Mouse (Mus musculus): ENCODE results near the gene Sirt2. TPM values are rescaled to one million over a fixed set of nuclear protein-coding genes. Genes with fewer than 3 reads are reported as not detected.

Sirt2 gene
- polyA plus RNA-seq, 1 experiment, result 17.6 TPM

GRCm38 (mm10) chr7:28790066-28790806, 23.7 kb downstream of the Sirt2 start:
- peaks cover 3% of the 10 kb centered on the region for H3K27me3 ChIP-seq (ENCODE audit: control insufficient read depth)
- no peaks in the 10 kb centered on the region for H3K9me3 ChIP-seq (ENCODE audit: control insufficient read depth, low read length)
- peaks cover 13% of the 10 kb centered on the region for H3K36me3 ChIP-seq (ENCODE audit: control insufficient read depth)
- TF ChIP-seq TAL1 (IDR thresholded peaks at IDR 0.05; ENCODE audit: low read length), result no peak
- TF ChIP-seq GATA1 (IDR thresholded peaks at IDR 0.05; ENCODE audit: low read length), result no peak
- peaks cover 4% of the 10 kb centered on the region for H3K4me1 ChIP-seq (ENCODE audit: control insufficient read depth)
- H3K4me3 ChIP-seq (replicated peaks), result no peak overlapping the region

GRCm38 (mm10) chr7:28791706-28792105, 25.2 kb downstream of the Sirt2 start:
- Histone ChIP-seq H3K4me3 (replicated peaks) (no peak overlapping the region), H3K9me3 (ENCODE audit: control insufficient read depth, low read length) (no peaks in the 10 kb centered on the region), H3K36me3 (ENCODE audit: control insufficient read depth) (peaks cover 5% of the 10 kb centered on the region), H3K27me3 (ENCODE audit: control insufficient read depth) (peaks cover 8% of the 10 kb centered on the region), H3K4me1 (ENCODE audit: control insufficient read depth) (peaks cover 18% of the 10 kb centered on the region)
- TF ChIP-seq GATA1 (IDR thresholded peaks at IDR 0.05; ENCODE audit: low read length), result no peak
- no peak for TF ChIP-seq TAL1 (IDR thresholded peaks at IDR 0.05; ENCODE audit: low read length)

- H3K4me1 ChIP-seq (ENCODE audit: control insufficient read depth), result peaks cover 25% of the 10 kb centered on the region
- H3K9me3 ChIP-seq (ENCODE audit: control insufficient read depth, low read length), result no peaks in the 10 kb centered on the region
- no peak overlapping the region for H3K4me3 ChIP-seq (replicated peaks)
- peaks cover 8% of the 10 kb centered on the region for H3K27me3 ChIP-seq (ENCODE audit: control insufficient read depth)
- H3K36me3 ChIP-seq (ENCODE audit: control insufficient read depth), result peaks cover 4% of the 10 kb centered on the region
- no peak for TF ChIP-seq GATA1 (IDR thresholded peaks at IDR 0.05; ENCODE audit: low read length)
- no peak for TF ChIP-seq TAL1 (IDR thresholded peaks at IDR 0.05; ENCODE audit: low read length)
Observed at GRCm38 (mm10) chr7:28792391-28793185, 26.1 kb downstream of the Sirt2 start.

- TF ChIP-seq TAL1 (IDR thresholded peaks at IDR 0.05; ENCODE audit: low read length) (no peak), GATA1 (IDR thresholded peaks at IDR 0.05; ENCODE audit: low read length) (no peak)
- Histone ChIP-seq H3K4me3 (replicated peaks) (no peak overlapping the region), H3K27me3 (ENCODE audit: control insufficient read depth) (peaks cover 8% of the 10 kb centered on the region), H3K36me3 (ENCODE audit: control insufficient read depth) (peaks cover 5% of the 10 kb centered on the region), H3K9me3 (ENCODE audit: control insufficient read depth, low read length) (no peaks in the 10 kb centered on the region), H3K4me1 (ENCODE audit: control insufficient read depth) (peaks cover 28% of the 10 kb centered on the region)
Observed at GRCm38 (mm10) chr7:28793834-28794233, 27.3 kb downstream of the Sirt2 start.

- Histone ChIP-seq H3K4me3 (replicated peaks) (no peak overlapping the region), H3K36me3 (ENCODE audit: control insufficient read depth) (peaks cover 7% of the 10 kb centered on the region), H3K27me3 (ENCODE audit: control insufficient read depth) (peaks cover 8% of the 10 kb centered on the region), H3K4me1 (ENCODE audit: control insufficient read depth) (peaks cover 28% of the 10 kb centered on the region), H3K9me3 (ENCODE audit: control insufficient read depth, low read length) (no peaks in the 10 kb centered on the region)
- TF ChIP-seq TAL1 (IDR thresholded peaks at IDR 0.05; ENCODE audit: low read length), result no peak
- TF ChIP-seq GATA1 (IDR thresholded peaks at IDR 0.05; ENCODE audit: low read length), result no peak
Observed at GRCm38 (mm10) chr7:28794496-28794895, 28.0 kb downstream of the Sirt2 start.

- TF ChIP-seq GATA1 (IDR thresholded peaks at IDR 0.05; ENCODE audit: low read length) (no peak), TAL1 (IDR thresholded peaks at IDR 0.05; ENCODE audit: low read length) (no peak)
- peaks cover 8% of the 10 kb centered on the region for H3K27me3 ChIP-seq (ENCODE audit: control insufficient read depth)
- H3K4me1 ChIP-seq (ENCODE audit: control insufficient read depth), result peaks cover 28% of the 10 kb centered on the region
- H3K9me3 ChIP-seq (ENCODE audit: control insufficient read depth, low read length), result no peaks in the 10 kb centered on the region
- peaks cover 7% of the 10 kb centered on the region for H3K36me3 ChIP-seq (ENCODE audit: control insufficient read depth)
- H3K4me3 ChIP-seq (replicated peaks), result peak overlapping the region; percentile 58
Observed at GRCm38 (mm10) chr7:28795832-28796231, 29.3 kb downstream of the Sirt2 start.

- no peaks in the 10 kb centered on the region for H3K9me3 ChIP-seq (ENCODE audit: control insufficient read depth, low read length)
- peaks cover 8% of the 10 kb centered on the region for H3K27me3 ChIP-seq (ENCODE audit: control insufficient read depth)
- H3K36me3 ChIP-seq (ENCODE audit: control insufficient read depth), result peaks cover 7% of the 10 kb centered on the region
- H3K4me1 ChIP-seq (ENCODE audit: control insufficient read depth), result peaks cover 28% of the 10 kb centered on the region
- peak overlapping the region; percentile 58 for H3K4me3 ChIP-seq (replicated peaks)
- TF ChIP-seq TAL1 (IDR thresholded peaks at IDR 0.05; ENCODE audit: low read length), result no peak
- TF ChIP-seq GATA1 (IDR thresholded peaks at IDR 0.05; ENCODE audit: low read length), result no peak
Observed at GRCm38 (mm10) chr7:28796562-28796975, 30.0 kb downstream of the Sirt2 start.

GRCm38 (mm10) chr7:28799994-28800393, 33.5 kb downstream of the Sirt2 start:
- H3K9me3 ChIP-seq (ENCODE audit: control insufficient read depth, low read length), result no peaks in the 10 kb centered on the region
- TF ChIP-seq GATA1 (IDR thresholded peaks at IDR 0.05; ENCODE audit: low read length), result no peak
- H3K36me3 ChIP-seq (ENCODE audit: control insufficient read depth), result peaks cover 7% of the 10 kb centered on the region
- peaks cover 5% of the 10 kb centered on the region; the same call in 1 of the 2 replicates for H3K27me3 ChIP-seq (ENCODE audit: control insufficient read depth)
- peaks cover 46% of the 10 kb centered on the region for H3K4me1 ChIP-seq (ENCODE audit: control insufficient read depth)
- no peak overlapping the region for H3K4me3 ChIP-seq (replicated peaks)

- Histone ChIP-seq H3K4me1 (ENCODE audit: control insufficient read depth) (peaks cover 34% of the 10 kb centered on the region), H3K4me3 (replicated peaks) (no peak overlapping the region), H3K9me3 (ENCODE audit: control insufficient read depth, low read length) (no peaks in the 10 kb centered on the region), H3K36me3 (ENCODE audit: control insufficient read depth) (peaks cover 7% of the 10 kb centered on the region), H3K27me3 (ENCODE audit: control insufficient read depth) (no peaks in the 10 kb centered on the region)
- no peak for TF ChIP-seq GATA1 (IDR thresholded peaks at IDR 0.05; ENCODE audit: low read length)
- TF ChIP-seq TAL1 (IDR thresholded peaks at IDR 0.05; ENCODE audit: low read length), result no peak
Observed at GRCm38 (mm10) chr7:28801451-28801850, 34.9 kb downstream of the Sirt2 start.

Measured in erythroblast, embryonic 14.5 days (primary cell).